Mouse (Mus musculus) c-Kit-positive CD71-positive TER-119-negative erythroid progenitor cells, embryonic 14.5 days (primary cell): Measurements from ENCODE around the gene Taok1.
A peak's percentile ranks its signal among the peaks of the same experiment; 100 is the strongest.
"Not testable (repeated sequence)": the region's sequence is repeated elsewhere in the genome, so short reads cannot be mapped to it uniquely, and the experiment has no call there.

Source experiments
- DNase-seq: peaks from one replicate; pipeline ENCODE4 v3.0.0-alpha.2; 2013; ENCODE audit warnings: low read depth

Gene Taok1

DNA sequence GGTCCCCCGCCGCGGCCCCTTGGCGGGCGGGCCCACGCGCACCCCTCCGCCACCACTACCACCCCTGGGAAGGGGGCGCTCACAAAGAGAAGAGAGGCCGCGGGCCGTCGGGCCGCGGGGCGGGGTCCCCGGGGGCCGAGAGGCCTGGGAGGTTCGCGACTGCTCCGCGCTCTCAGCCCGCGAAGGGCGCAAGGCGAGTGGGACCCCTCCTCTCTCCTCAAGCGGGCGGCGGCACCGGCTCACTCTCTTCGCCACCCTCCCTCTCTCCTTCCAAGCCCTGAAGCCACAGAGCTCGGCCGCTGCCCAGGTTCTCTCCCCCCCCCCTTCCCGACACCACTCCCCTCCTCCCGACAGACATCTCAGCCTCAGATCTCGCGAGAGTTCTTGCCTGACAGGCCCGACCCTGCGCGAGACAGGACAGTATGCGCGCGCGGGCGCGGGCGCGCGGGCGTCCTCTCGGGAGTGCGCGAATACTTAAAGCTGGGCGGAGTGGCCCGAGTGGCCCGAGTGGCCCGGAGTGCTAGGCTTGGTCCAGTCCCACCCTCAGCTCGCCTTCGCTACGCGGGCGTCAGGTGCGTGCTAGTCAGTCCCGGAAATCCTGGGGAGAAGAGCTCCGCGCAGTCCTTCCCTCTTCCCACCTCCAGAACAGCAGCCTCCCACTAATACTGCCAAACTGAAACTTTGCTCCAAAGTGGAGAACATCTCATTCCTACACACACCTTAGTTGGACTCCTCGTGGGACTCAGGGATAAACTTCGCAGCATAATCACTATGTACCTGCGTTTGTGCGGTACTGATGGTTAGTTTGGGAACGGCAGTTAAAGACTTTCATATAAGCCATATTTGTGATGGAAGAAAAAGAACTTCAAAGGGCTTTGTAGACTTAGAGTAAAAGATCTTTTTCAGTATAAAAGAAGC lies at the start of gene Taok1:
Gene Taok1 (minus strand): TSS at position 278 of the 918 bp plus-strand sequence.
- DNase-seq, result peak; percentile 98

DNA sequence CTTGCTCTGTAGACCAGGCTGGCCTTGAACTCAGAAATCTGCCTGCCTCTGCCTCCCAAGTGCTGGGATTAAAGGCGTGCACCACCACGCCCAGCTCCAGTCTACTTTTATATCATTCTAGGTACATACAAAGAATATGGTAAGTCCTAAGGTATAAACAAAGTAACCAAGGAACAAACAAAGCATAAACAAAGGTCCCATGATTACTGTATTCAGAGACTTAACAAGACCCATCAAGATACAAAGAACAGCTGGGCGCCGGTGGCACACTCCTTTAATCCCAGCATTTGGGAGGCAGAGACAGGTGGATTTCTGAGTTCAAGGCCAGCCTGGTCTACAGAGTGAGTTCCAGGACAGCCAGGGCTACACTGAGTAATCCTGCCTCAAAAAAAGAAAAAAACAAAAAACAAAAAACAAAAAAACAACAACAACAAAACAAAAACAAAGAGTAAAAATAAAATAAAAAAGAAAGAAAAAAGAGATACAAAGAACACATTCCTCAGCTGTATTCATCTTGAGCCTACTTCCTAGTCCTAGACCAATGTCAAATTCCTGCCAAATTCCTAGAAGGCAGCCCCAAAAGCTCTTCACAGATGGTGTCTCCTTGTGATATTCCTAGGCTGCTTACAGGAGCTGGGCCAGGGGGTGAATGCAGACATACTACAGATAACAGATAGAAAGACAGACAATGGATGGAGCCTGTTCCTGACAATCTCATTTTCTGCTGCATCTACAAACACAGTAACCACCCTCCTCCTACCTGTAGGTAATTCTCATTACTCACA lies 46.0 kb upstream of the Taok1 start:
- DNase-seq, result not testable (repeated sequence)

GRCm38 (mm10) chr11:77652484-77652883 lies 44.9 kb upstream of the Taok1 start:
- DNase-seq, result no peak

- no peak for DNase-seq
These were observed 41.3 kb upstream of the Taok1 start for GRCm38 (mm10) chr11:77648878-77649277.

DNA sequence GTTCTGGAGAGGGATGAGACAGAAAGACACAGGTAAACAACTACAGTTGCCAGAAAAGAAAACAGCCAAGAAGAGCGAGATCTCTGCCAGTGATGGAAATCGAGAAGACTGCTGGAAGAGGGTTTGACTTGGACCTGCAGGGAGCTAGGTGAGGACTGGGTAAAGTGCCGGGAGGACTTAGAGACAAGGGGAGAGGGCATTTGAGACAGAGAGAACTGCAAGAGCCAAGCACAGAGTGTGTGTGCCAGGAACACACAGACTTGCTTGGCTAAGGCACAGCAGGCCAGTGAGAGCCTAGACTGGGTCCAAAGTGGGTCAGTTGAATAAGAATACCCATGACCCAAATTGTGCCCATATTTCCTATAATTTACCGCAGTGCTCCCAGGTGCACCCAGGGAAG lies 37.9 kb upstream of the Taok1 start:
- DNase-seq, result no peak

DNA sequence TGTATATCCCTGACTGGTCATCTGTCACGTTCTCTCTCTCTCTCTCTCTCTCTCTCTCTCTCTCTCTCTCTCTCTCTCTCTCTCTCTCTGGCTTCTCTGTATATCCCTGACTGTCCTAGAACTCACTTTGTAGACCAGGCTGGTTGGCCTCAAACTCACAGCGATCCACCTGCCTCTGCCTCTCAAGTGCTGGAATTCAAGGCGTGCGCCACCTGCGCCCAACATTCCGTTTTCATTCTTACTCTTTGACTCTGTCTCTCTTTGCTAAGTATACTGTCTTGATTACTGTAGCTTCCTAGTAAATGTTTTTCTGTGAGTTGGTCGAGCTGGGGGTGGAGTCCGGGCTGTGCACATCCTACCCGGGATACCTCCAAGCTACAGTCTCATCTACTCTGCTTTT lies 33.8 kb upstream of the Taok1 start:
- DNase-seq, result no peak

DNA sequence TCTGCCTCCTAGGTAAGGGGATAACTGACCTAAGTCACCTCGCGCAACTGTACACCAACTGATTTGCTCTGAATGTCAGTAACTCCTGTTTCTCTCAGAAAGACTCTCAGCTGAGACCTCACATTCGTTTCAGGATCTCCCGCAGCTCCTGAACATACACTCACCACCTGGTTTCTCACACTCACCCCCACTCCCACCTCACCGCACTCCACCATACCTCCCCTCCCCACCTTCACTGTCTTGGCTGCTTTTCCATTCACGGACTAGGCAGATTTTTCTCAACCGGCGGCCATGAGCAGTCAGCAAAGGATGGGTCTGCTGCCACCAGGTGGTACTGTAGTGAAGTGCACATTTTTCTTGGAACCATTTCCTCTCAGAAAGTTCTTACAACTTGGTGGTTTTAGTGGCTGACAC lies 22.6 kb upstream of the Taok1 start:
- DNase-seq, result peak; percentile 77

DNA sequence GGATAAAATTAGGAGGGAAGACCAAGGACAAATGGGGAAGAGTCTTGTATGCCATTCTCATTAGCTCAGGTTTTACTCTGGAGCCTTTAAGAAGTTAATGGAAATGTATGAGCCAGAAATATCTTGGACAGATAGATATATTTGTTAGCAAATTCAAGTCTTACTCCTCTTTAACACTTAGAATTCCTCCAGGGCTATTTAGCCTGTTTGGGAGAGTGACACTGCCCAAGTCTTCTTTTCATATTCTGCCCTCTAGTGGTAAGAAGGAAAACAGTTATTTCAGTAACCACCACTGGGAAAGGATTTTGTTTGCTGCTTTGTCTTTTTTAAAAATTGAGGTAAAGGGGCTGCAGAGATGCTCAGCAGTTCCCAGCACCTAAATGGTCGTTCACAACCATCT lies 21.9 kb upstream of the Taok1 start:
- peak; percentile 40 for DNase-seq

DNA sequence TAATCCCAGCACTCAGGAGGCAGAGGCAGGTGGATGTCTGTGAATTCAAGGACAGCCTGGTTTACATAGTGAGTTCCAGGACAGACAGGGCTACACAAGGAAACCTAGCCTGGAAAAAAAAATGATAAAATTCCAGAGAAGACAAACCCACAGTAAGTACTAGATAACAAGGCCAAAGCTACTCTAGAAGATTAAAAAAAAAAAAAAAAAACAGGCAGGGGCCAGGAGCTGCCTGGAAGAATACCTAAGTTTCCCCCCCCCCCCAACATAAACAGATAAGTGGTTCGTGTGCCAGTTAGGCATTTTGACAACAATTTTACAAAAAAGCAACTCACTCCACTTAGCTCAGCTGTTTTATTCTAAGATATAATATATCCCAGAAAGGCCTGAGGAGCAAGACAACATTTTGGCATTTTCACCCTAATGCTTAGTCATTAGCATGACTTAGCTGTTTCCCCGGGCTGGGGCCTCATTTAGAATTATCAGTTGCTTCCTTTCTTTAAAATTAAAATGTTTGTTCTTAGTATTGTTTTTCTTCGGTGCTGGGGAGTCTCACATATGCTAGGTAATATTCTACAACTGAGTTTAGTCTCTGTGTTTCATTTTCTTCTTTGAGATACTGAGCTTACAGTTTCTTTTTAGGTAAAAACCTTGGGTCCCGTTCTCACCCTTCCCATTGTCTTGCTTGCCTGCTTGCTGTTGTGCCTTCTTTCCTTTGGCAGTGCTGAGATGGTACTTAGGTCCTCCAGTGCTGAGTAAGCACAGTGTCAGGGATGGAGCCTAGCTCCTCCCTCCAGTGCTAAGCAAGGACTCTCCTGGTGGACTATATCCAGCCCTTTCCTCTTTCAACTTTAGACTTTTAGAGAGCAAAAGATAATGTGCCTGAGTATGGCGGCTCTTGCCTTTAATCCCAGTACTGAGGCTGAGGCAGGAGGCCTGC lies 19.3 kb upstream of the Taok1 start:
- peak; percentile 40 for DNase-seq

GRCm38 (mm10) chr11:77625061-77625855 lies 17.6 kb upstream of the Taok1 start:
- DNase-seq, result no peak

DNA sequence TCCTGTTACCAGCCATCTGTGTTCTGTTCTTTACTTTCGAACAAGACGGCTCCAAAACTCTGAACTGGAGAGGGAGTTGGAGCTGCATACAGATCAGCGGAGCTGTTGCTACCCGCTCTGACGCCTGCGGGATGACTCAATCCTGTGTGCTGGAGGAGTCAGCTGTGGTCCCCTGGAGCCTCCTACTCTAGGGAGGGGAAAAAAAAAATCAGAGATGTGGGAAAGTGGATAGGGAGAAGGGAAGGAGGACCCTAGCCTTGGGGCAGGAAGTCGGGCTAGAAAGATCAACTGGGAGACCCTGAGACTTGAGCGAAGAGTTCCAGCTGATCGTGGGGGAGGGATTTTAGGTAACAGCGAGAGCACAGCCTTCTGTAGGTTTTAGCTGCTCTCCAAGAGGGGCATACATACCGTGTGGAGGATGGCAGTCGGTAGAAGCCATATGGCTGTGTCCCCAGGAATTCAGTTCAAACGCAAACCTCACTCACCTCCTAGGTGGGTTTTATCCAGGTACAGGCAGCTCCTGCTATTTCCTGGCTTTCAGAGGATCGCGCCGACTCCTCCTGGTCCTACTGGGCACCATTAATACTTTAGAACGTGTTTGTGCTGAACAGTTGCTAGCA lies 16.9 kb upstream of the Taok1 start:
- no peak for DNase-seq

GRCm38 (mm10) chr11:77624002-77624401 lies 16.4 kb upstream of the Taok1 start:
- no peak for DNase-seq

- DNase-seq, result no peak
These were observed 14.4 kb upstream of the Taok1 start for GRCm38 (mm10) chr11:77621902-77622535.

- DNase-seq, result no peak
These were observed 7.5 kb upstream of the Taok1 start for GRCm38 (mm10) chr11:77615084-77615624.

- peak; percentile 50 for DNase-seq
These were observed 629 bp downstream of the Taok1 start for GRCm38 (mm10) chr11:77606835-77607537.

DNA sequence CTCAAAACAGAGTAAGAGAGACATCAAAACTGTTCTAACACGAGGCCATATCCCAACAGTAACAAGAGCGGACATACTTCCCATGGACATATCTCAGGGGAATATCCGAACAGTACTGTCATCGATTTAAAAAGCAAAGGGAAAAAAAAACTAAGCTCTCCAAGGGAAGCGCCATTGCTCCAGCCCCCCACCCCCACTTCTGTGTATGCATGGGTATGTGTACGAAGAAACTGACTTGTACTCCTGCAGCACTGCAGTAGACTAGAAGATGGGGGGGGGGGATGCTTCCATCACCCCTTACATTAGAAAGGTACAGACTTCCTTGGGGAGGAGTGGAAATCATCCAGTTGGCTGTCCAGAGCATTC lies 1.2 kb downstream of the Taok1 start:
- DNase-seq, result no peak

GRCm38 (mm10) chr11:77597266-77597665 lies 10.3 kb downstream of the Taok1 start:
- DNase-seq, result no peak

DNA sequence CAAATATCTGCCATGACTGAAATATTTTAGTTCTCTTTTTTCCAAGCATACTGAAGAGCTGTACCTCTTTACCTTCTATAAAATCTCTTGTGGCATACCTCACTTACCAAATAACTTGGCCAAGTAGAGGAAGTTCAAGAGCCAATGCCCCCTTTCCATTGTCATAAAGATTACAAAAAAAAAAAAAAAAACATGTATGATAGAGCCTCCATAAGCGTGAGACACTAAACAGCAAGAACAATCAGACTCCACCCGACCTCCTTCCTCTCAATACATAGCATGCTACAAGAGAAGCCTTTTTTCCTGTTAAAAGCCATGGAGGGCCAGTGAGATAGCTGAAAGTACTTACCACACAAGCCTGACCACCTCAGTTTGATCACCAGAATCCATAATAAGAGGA lies 16.2 kb downstream of the Taok1 start:
- no peak for DNase-seq

- no peak for DNase-seq
These were observed 16.8 kb downstream of the Taok1 start for GRCm38 (mm10) chr11:77590801-77591200.
